27 mouse cellular contexts compared by ENCODE assay signal in the genomic region with DNA sequence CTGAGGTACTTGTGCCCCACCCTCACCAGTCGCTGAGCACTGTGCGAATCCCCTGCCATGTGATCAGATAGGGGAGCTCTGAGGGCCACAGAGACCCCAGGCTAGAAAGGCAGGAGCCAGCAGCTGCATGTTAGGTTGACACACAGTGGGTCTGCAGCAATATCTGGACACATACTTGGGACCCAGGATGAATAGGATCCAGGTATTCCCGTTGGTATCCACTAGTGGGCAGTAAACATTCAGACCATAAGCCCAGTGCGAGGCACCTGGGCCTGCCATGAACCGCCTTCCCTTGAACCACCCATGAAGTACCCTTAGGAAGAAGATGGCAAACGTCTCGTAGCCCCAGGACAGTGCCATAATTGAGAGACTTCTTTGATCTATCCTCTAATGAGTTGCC. TPM values are rescaled to one million over a fixed set of nuclear protein-coding genes. Genes with fewer than 3 reads are reported as not detected.
A peak's percentile ranks its signal among the peaks of the same experiment; 100 is the strongest.
DNase-seq lines count a peak whose midpoint lies in the region; ATAC-seq and TF ChIP-seq lines count a peak whose summit lies in the region.
"Had no signal": no experiment of that assay in that cellular context is flagged by ENCODE, and none has a peak within 500 bp of the region (broad histone marks: within the 10 kb centered on the region; RNA-seq: fewer than 3 reads in every experiment).

No protein-coding gene starts in this region.

- no peaks in the 10 kb centered on the region for H3K4me1 ChIP-seq in heart, embryonic 15.5 days (replicated peaks)
- H3K4me1 ChIP-seq in liver, postnatal 0 days (ENCODE audit: insufficient read depth) = peaks cover 12% of the 10 kb centered on the region
- no peaks in the 10 kb centered on the region for H3K4me1 ChIP-seq in stomach, postnatal 0 days (replicated peaks; ENCODE audit: control insufficient read depth, insufficient read depth)
- no peaks in the 10 kb centered on the region for H3K4me1 ChIP-seq in cerebellum, adult 2 months (ENCODE audit: control insufficient read depth, insufficient read depth, low read length)
- H3K4me1 ChIP-seq: forebrain, embryonic 15.5 days; heart, embryonic 12.5 days; hindbrain, embryonic 15.5 days; limb, embryonic 13.5 days; stomach, embryonic 15.5 days had no signal

- H3K27me3 ChIP-seq in heart, embryonic 15.5 days = no peaks in the 10 kb centered on the region
- H3K27me3 ChIP-seq in liver, postnatal 0 days (ENCODE audit: insufficient read depth, low read length) = no peaks in the 10 kb centered on the region
- H3K27me3 ChIP-seq in stomach, postnatal 0 days (ENCODE audit: control insufficient read depth, insufficient read depth, low read length) = no peaks in the 10 kb centered on the region
- H3K27me3 ChIP-seq in cerebellum, adult 2 months (ENCODE audit: control insufficient read depth, insufficient read depth, low read length) = no peaks in the 10 kb centered on the region
- H3K27me3 ChIP-seq: forebrain, embryonic 15.5 days; heart, embryonic 12.5 days; hindbrain, embryonic 15.5 days; limb, embryonic 13.5 days; stomach, embryonic 15.5 days had no signal

- no peaks in the 10 kb centered on the region for H3K9me3 ChIP-seq in heart, embryonic 15.5 days (replicated peaks)
- H3K9me3 ChIP-seq in liver, postnatal 0 days (ENCODE audit: low read length) = no peaks in the 10 kb centered on the region
- no peaks in the 10 kb centered on the region for H3K9me3 ChIP-seq in stomach, postnatal 0 days (ENCODE audit: control insufficient read depth, low read length)
- H3K9me3 ChIP-seq: forebrain, embryonic 15.5 days; heart, embryonic 12.5 days; hindbrain, embryonic 15.5 days; limb, embryonic 13.5 days; midbrain, embryonic 10.5 days; stomach, embryonic 15.5 days had no signal

- H3K36me3 ChIP-seq in heart, embryonic 15.5 days = no peaks in the 10 kb centered on the region
- H3K36me3 ChIP-seq in liver, postnatal 0 days (replicated peaks; ENCODE audit: insufficient read depth, low read length) = no peaks in the 10 kb centered on the region
- no peaks in the 10 kb centered on the region for H3K36me3 ChIP-seq in stomach, postnatal 0 days (ENCODE audit: control insufficient read depth, insufficient read depth, low read length)
- H3K36me3 ChIP-seq: forebrain, embryonic 15.5 days; heart, embryonic 12.5 days; hindbrain, embryonic 15.5 days; limb, embryonic 13.5 days; midbrain, embryonic 10.5 days; stomach, embryonic 15.5 days had no signal

- H3K4me3 ChIP-seq in heart, embryonic 15.5 days = no peak overlapping the region
- no peak overlapping the region for H3K4me3 ChIP-seq in liver, postnatal 0 days (ENCODE audit: low read depth, low read length)
- H3K4me3 ChIP-seq in stomach, postnatal 0 days (ENCODE audit: low read depth, low read length) = no peak overlapping the region
- no peak overlapping the region for H3K4me3 ChIP-seq in cerebellum, adult 2 months (replicated peaks; ENCODE audit: insufficient read depth, low read depth, low read length)
- H3K4me3 ChIP-seq: erythroblast, embryonic 14.5 days; forebrain, embryonic 15.5 days; heart, embryonic 12.5 days; hindbrain, embryonic 15.5 days; limb, embryonic 13.5 days; midbrain, embryonic 10.5 days; stomach, embryonic 15.5 days had no signal

- peak; percentile 48 for TF ChIP-seq CTCF in liver, postnatal 0 days (IDR thresholded peaks at IDR 0.05; ENCODE audit: low read depth)
- TF ChIP-seq CTCF in stomach, postnatal 0 days (IDR thresholded peaks at IDR 0.05; ENCODE audit: low read depth) = peak; percentile 49
- TF ChIP-seq CTCF in cerebellum, adult 2 months (IDR thresholded peaks at IDR 0.05; ENCODE audit: borderline replicate concordance, insufficient read depth, low read depth, low read length) = no peak

- 63% methylated on average over 7 of the region's 7 CpGs for WGBS in heart, embryonic 15.5 days
- WGBS in liver, postnatal 0 days (ENCODE audit: insufficient replicate concordance) = 72% methylated on average over 7 of the region's 7 CpGs
- 64% methylated on average over 7 of the region's 7 CpGs for WGBS in stomach, postnatal 0 days
- WGBS in cerebellum, adult 2 months = 66% methylated on average over 7 of the region's 7 CpGs

- TF ChIP-seq POLR2A in cerebellum, adult 2 months (IDR thresholded peaks at IDR 0.05; ENCODE audit: borderline replicate concordance, insufficient read depth, low read length) = no peak

- ATAC-seq in heart, embryonic 15.5 days (replicated peaks; ENCODE audit: insufficient number of reproducible peaks, insufficient read depth, low FRiP score, low read depth) = 0 out of 2 replicates have a peak, but pooled peaks have one; percentile 12
- ATAC-seq in liver, postnatal 0 days = no peak
- no peak; the same call in 1 of the 2 replicates for ATAC-seq in stomach, postnatal 0 days (ENCODE audit: low FRiP score, low TSS enrichment)
- ATAC-seq: forebrain, embryonic 15.5 days had no signal

- no peak for DNase-seq in heart, adult 8-10 months (ENCODE audit: low spot score)
- no peak for DNase-seq in liver, postnatal 0 days
- no peak for DNase-seq in liver
- DNase-seq in ZHBTc4 (ENCODE audit: low read depth, low spot score) = peak; percentile 41
- DNase-seq in stomach, postnatal 0 days (ENCODE audit: low spot score) = no peak
- no peak for DNase-seq in cerebellum, adult 2 months
- DNase-seq in adipocyte (ENCODE audit: low spot score) = no peak
- DNase-seq: adrenal gland, postnatal 25 days; cerebellum, adult 18-20 months; cerebellum, postnatal 36 days; kidney, adult 11 months; kidney, postnatal 25 days; layer of hippocampus, adult 9-11 months; lung, postnatal 36 days; right cerebral cortex, postnatal 25 days; thymus, adult 2 months had no signal

- no peak for TF ChIP-seq EP300 in liver, postnatal 0 days (IDR thresholded peaks at IDR 0.05; ENCODE audit: low read depth)
- TF ChIP-seq EP300 in stomach, postnatal 0 days (optimal IDR thresholded peaks at IDR 0.05) = no peak

- H3K4me2 ChIP-seq in heart, embryonic 15.5 days = no peak overlapping the region
- no peak overlapping the region for H3K4me2 ChIP-seq in liver, postnatal 0 days (ENCODE audit: low read depth, low read length)
- no peak overlapping the region for H3K4me2 ChIP-seq in stomach, postnatal 0 days (replicated peaks; ENCODE audit: low read depth)
- H3K4me2 ChIP-seq: forebrain, embryonic 15.5 days; heart, embryonic 12.5 days; hindbrain, embryonic 15.5 days; limb, embryonic 13.5 days; stomach, embryonic 15.5 days had no signal

- H3K9ac ChIP-seq in heart, embryonic 15.5 days = no peak overlapping the region
- H3K9ac ChIP-seq in liver, postnatal 0 days (replicated peaks) = no peak overlapping the region
- no peak overlapping the region for H3K9ac ChIP-seq in stomach, postnatal 0 days (ENCODE audit: low read length)
- H3K9ac ChIP-seq: forebrain, embryonic 15.5 days; heart, embryonic 12.5 days; hindbrain, embryonic 15.5 days; limb, embryonic 13.5 days; stomach, embryonic 15.5 days had no signal

- no peak overlapping the region for H3K27ac ChIP-seq in heart, embryonic 15.5 days
- H3K27ac ChIP-seq in liver, postnatal 0 days (ENCODE audit: low read depth) = no peak overlapping the region
- no peak overlapping the region for H3K27ac ChIP-seq in stomach, postnatal 0 days (replicated peaks)
- H3K27ac ChIP-seq in cerebellum, adult 2 months (ENCODE audit: insufficient read depth, low read length) = no peak overlapping the region
- H3K27ac ChIP-seq: forebrain, embryonic 15.5 days; hindbrain, embryonic 15.5 days; limb, embryonic 13.5 days; midbrain, embryonic 10.5 days; stomach, embryonic 15.5 days had no signal

RNA-seq across cellular contexts. Expression of gene Pkd1l2, which starts 32.8 kb away (rescaled TPM):
- 0.05 and 0.08 TPM in 2 replicates for polyA plus RNA-seq in heart, embryonic 15.5 days (2015; fragmentation: Nextera tagmentation; extraction: Ambion mirVana)
- under 1 TPM in 2 of 4 experiments, not detected in 2; 0.03 to 0.17 TPM for total RNA-seq in heart, adult 8-10 months (2022)
- polyA plus RNA-seq in liver, postnatal 0 days (2015; fragmentation: Nextera tagmentation; extraction: Ambion mirVana) = 0.06 TPM in 1 of 2 replicates, not detected in the other
- polyA plus RNA-seq in stomach, postnatal 0 days (2015; fragmentation: Nextera tagmentation; extraction: Ambion mirVana) = 0.08 TPM in 1 of 2 replicates, not detected in the other
- polyA plus RNA-seq in cerebellum, adult 2 months (2012; rRNA removed) = 0.02 and 0.06 TPM in 2 replicates
- total RNA-seq: granulocyte monocyte progenitor cell, adult 5-6 weeks; heart, postnatal 25 days had no signal
- polyA plus RNA-seq: erythroblast, embryonic 14.5 days; forebrain, embryonic 15.5 days; limb, embryonic 13.5 days; liver, embryonic 16.5 days had no signal

RNA-seq across cellular contexts. Expression of gene Bco1, which starts 46.2 kb away (rescaled TPM):
- 0.16 TPM in 1 of 2 replicates, not detected in the other for polyA plus RNA-seq in heart, embryonic 15.5 days (2015; fragmentation: Nextera tagmentation; extraction: Ambion mirVana)
- total RNA-seq in heart, adult 8-10 months (2022) = not detected
- 6.6 and 8.1 TPM in 2 replicates for polyA plus RNA-seq in liver, postnatal 0 days (2015; fragmentation: Nextera tagmentation; extraction: Ambion mirVana)
- 0.49 and 0.53 TPM in 2 replicates for polyA plus RNA-seq in stomach, postnatal 0 days (2015; fragmentation: Nextera tagmentation; extraction: Ambion mirVana)
- 0.07 and 0.08 TPM in 2 replicates for polyA plus RNA-seq in cerebellum, adult 2 months (2012; rRNA removed)
- total RNA-seq: heart, postnatal 25 days had no signal
- polyA plus RNA-seq: erythroblast, embryonic 14.5 days had no signal

RNA-seq across cellular contexts. Expression of gene Gcsh, which starts 56.1 kb away (rescaled TPM):
- 66.1 and 78.2 TPM in 2 replicates for polyA plus RNA-seq in heart, embryonic 15.5 days (2015; fragmentation: Nextera tagmentation; extraction: Ambion mirVana)
- 10 to 100 TPM; 57.7 to 67.7 (median 62.0) TPM for total RNA-seq in heart, adult 8-10 months (2022)
- 144 and 149 TPM in 2 replicates for polyA plus RNA-seq in liver, postnatal 0 days (2015; fragmentation: Nextera tagmentation; extraction: Ambion mirVana)
- polyA plus RNA-seq in stomach, postnatal 0 days (2015; fragmentation: Nextera tagmentation; extraction: Ambion mirVana) = 87.5 and 89.3 TPM in 2 replicates
- 86.6 and 98.0 TPM in 2 replicates for polyA plus RNA-seq in cerebellum, adult 2 months (2012; rRNA removed)
